Mouse (Mus musculus) right cerebral cortex, adult 2 months (tissue): ENCODE data around the gene Wwox.

Experiments
- DNase-seq, 2 experiments: peaks; one replicate each; pipeline ENCODE4 v3.0.0; 2021 to 2022; ENCODE audit warnings: low spot score in 2 of 2

Gene Wwox

GRCm38 (mm10) chr8:114439334-114440204 lies at the start of gene Wwox:
TSS of gene Wwox (plus strand) at chr8:114439655.
- peak; percentile 100 for DNase-seq

- no peak for DNase-seq
These were observed 48.8 kb upstream of the Wwox start for GRCm38 (mm10) chr8:114390465-114391254.

GRCm38 (mm10) chr8:114398326-114398725 lies 41.1 kb upstream of the Wwox start:
- DNase-seq = no peak

GRCm38 (mm10) chr8:114399273-114399672 lies 40.2 kb upstream of the Wwox start:
- DNase-seq = no peak

GRCm38 (mm10) chr8:114401679-114402078 lies 37.8 kb upstream of the Wwox start:
- DNase-seq = no peak

- no peak for DNase-seq
These were observed 28.0 kb upstream of the Wwox start for GRCm38 (mm10) chr8:114411421-114411820.

- no peak for DNase-seq
These were observed 21.7 kb upstream of the Wwox start, which contains the start of gene Clec3a for GRCm38 (mm10) chr8:114417786-114418185. TSS of gene Clec3a (plus strand) at chr8:114418086.

- no peak for DNase-seq
These were observed 21.0 kb upstream of the Wwox start for GRCm38 (mm10) chr8:114418486-114418885.

GRCm38 (mm10) chr8:114418904-114419303 lies 20.6 kb upstream of the Wwox start:
- no peak for DNase-seq

GRCm38 (mm10) chr8:114421544-114421943 lies 17.9 kb upstream of the Wwox start:
- peak; percentile 49 to 50 for DNase-seq

- DNase-seq = peak; percentile 69
These were observed 1.2 kb upstream of the Wwox start for GRCm38 (mm10) chr8:114438236-114438635.

GRCm38 (mm10) chr8:114440205-114440589 lies 742 bp downstream of the Wwox start:
- DNase-seq = no peak

GRCm38 (mm10) chr8:114441616-114442015 lies 2.2 kb downstream of the Wwox start:
- no peak for DNase-seq

- DNase-seq = no peak
These were observed 7.4 kb downstream of the Wwox start for GRCm38 (mm10) chr8:114446884-114447283.

- no peak for DNase-seq
These were observed 12.8 kb downstream of the Wwox start for GRCm38 (mm10) chr8:114452278-114452677.

GRCm38 (mm10) chr8:114452781-114453221 lies 13.3 kb downstream of the Wwox start:
- peak; percentile 51 to 79 for DNase-seq

- DNase-seq = no peak
These were observed 15.8 kb downstream of the Wwox start for GRCm38 (mm10) chr8:114455302-114455701.

GRCm38 (mm10) chr8:114455953-114456352 lies 16.5 kb downstream of the Wwox start:
- peak in 1 of 2 experiments; percentile 31 for DNase-seq

- no peak for DNase-seq
These were observed 18.8 kb downstream of the Wwox start for GRCm38 (mm10) chr8:114458113-114458784.

GRCm38 (mm10) chr8:114460600-114460999 lies 21.1 kb downstream of the Wwox start:
- DNase-seq = no peak

GRCm38 (mm10) chr8:114462591-114462990 lies 23.1 kb downstream of the Wwox start:
- DNase-seq = peak; percentile 43 to 62

- no peak for DNase-seq
These were observed 23.9 kb downstream of the Wwox start for GRCm38 (mm10) chr8:114463305-114463704.
